Mouse (Mus musculus) stomach, postnatal 0 days (tissue): ENCODE data around the gene Nrp2.

Experiments used
- CTCF ChIP-seq: IDR thresholded peaks from 2 replicates; pipeline ENCODE4 v1.5.1; 2016; ENCODE audit warnings: antibody characterized with exemption, low read depth, mild to moderate bottlenecking, moderate library complexity
- EP300 ChIP-seq: optimal IDR thresholded peaks from 2 replicates; pipeline ENCODE3; 2016; ENCODE audit warnings: antibody characterized with exemption

- no peak for TF ChIP-seq CTCF
- no peak for TF ChIP-seq EP300
These were observed 49.7 kb downstream of the Nrp2 start for GRCm38 (mm10) chr1:62752661-62753333.
